Mouse (Mus musculus): Measurements from ENCODE around the gene Phlda2. TPM values are rescaled to one million over a fixed set of nuclear protein-coding genes. Genes with fewer than 3 reads are reported as not detected.

Gene Phlda2
- polyA plus RNA-seq, 1 experiment from 2014 or later, result 23.9 TPM

- Histone ChIP-seq H3K4me3 (replicated peaks; ENCODE audit: low read depth, low read length) (no peak overlapping the region), H3K4me1 (replicated peaks; ENCODE audit: insufficient read depth, low read length) (0 out of 2 replicates have a peak, but pooled peaks cover 7% of the 10 kb centered on the region), H3K9ac (ENCODE audit: low read depth, low read length) (no peak overlapping the region), H3K36me3 (ENCODE audit: insufficient read depth, low read length) (no peaks in the 10 kb centered on the region), H3K4me2 (ENCODE audit: low read length) (no peak overlapping the region), H3K9me3 (replicated peaks; ENCODE audit: low read length) (no peaks in the 10 kb centered on the region), H3K27me3 (ENCODE audit: insufficient read depth, low read length) (peaks cover 12% of the 10 kb centered on the region), H3K27ac (no peak overlapping the region)
- no peak for DNase-seq (ENCODE audit: low spot score)
- TF ChIP-seq CTCF (IDR thresholded peaks at IDR 0.05; ENCODE audit: low read depth), result no peak
- no peak for ATAC-seq (replicated peaks; ENCODE audit: low FRiP score, low read depth)
- 70% methylated on average over 7 of the region's 7 CpGs for WGBS
These were observed 3.3 kb upstream of the Phlda2 start for GRCm38 (mm10) chr7:143506271-143506670.

GRCm38 (mm10) chr7:143505823-143506222 is 2.9 kb upstream of the Phlda2 start:
- H3K27ac ChIP-seq, result no peak overlapping the region
- peak; percentile 75 for TF ChIP-seq CTCF (IDR thresholded peaks at IDR 0.05; ENCODE audit: low read depth)
- H3K4me3 ChIP-seq (replicated peaks; ENCODE audit: low read depth, low read length), result no peak overlapping the region
- no peaks in the 10 kb centered on the region for H3K9me3 ChIP-seq (replicated peaks; ENCODE audit: low read length)
- DNase-seq (ENCODE audit: low spot score) (peak; percentile 81), ATAC-seq (replicated peaks; ENCODE audit: low FRiP score, low read depth) (no peak)
- H3K36me3 ChIP-seq (ENCODE audit: insufficient read depth, low read length), result no peaks in the 10 kb centered on the region
- H3K27me3 ChIP-seq (ENCODE audit: insufficient read depth, low read length), result peaks cover 12% of the 10 kb centered on the region
- H3K9ac ChIP-seq (ENCODE audit: low read depth, low read length), result no peak overlapping the region
- H3K4me2 ChIP-seq (ENCODE audit: low read length), result no peak overlapping the region
- WGBS, result 35% methylated on average over 11 of the region's 11 CpGs
- H3K4me1 ChIP-seq (replicated peaks; ENCODE audit: insufficient read depth, low read length), result 0 out of 2 replicates have a peak, but pooled peaks cover 7% of the 10 kb centered on the region

GRCm38 (mm10) chr7:143505411-143505810 is 2.5 kb upstream of the Phlda2 start:
- Histone ChIP-seq H3K36me3 (ENCODE audit: insufficient read depth, low read length) (no peaks in the 10 kb centered on the region), H3K9me3 (replicated peaks; ENCODE audit: low read length) (no peaks in the 10 kb centered on the region), H3K4me3 (replicated peaks; ENCODE audit: low read depth, low read length) (no peak overlapping the region), H3K4me1 (replicated peaks; ENCODE audit: insufficient read depth, low read length) (0 out of 2 replicates have a peak, but pooled peaks cover 7% of the 10 kb centered on the region), H3K9ac (ENCODE audit: low read depth, low read length) (no peak overlapping the region), H3K27ac (no peak overlapping the region), H3K4me2 (ENCODE audit: low read length) (no peak overlapping the region), H3K27me3 (ENCODE audit: insufficient read depth, low read length) (peaks cover 12% of the 10 kb centered on the region)
- 92% methylated on average over 2 of the region's 2 CpGs for WGBS
- DNase-seq (ENCODE audit: low spot score), result no peak
- TF ChIP-seq CTCF (IDR thresholded peaks at IDR 0.05; ENCODE audit: low read depth), result no peak
- ATAC-seq (replicated peaks; ENCODE audit: low FRiP score, low read depth), result no peak

- H3K27me3 ChIP-seq (ENCODE audit: insufficient read depth, low read length), result peaks cover 12% of the 10 kb centered on the region
- no peak overlapping the region for H3K9ac ChIP-seq (ENCODE audit: low read depth, low read length)
- H3K4me3 ChIP-seq (replicated peaks; ENCODE audit: low read depth, low read length), result no peak overlapping the region
- no peak overlapping the region for H3K27ac ChIP-seq
- no peak overlapping the region for H3K4me2 ChIP-seq (ENCODE audit: low read length)
- no peak for ATAC-seq (replicated peaks; ENCODE audit: low FRiP score, low read depth)
- H3K9me3 ChIP-seq (replicated peaks; ENCODE audit: low read length), result no peaks in the 10 kb centered on the region
- no peak for TF ChIP-seq CTCF (IDR thresholded peaks at IDR 0.05; ENCODE audit: low read depth)
- DNase-seq (ENCODE audit: low spot score), result no peak
- H3K4me1 ChIP-seq (replicated peaks; ENCODE audit: insufficient read depth, low read length), result 0 out of 2 replicates have a peak, but pooled peaks cover 7% of the 10 kb centered on the region
- no peaks in the 10 kb centered on the region for H3K36me3 ChIP-seq (ENCODE audit: insufficient read depth, low read length)
- WGBS, result 72% methylated on average over 6 of the region's 6 CpGs
These were observed 976 bp upstream of the Phlda2 start for GRCm38 (mm10) chr7:143503926-143504325.

GRCm38 (mm10) chr7:143501643-143502417 is 1.1 kb downstream of the Phlda2 start:
- no peak for TF ChIP-seq CTCF (IDR thresholded peaks at IDR 0.05; ENCODE audit: low read depth)
- no peak overlapping the region for H3K27ac ChIP-seq
- ATAC-seq (replicated peaks; ENCODE audit: low FRiP score, low read depth) (no peak), DNase-seq (ENCODE audit: low spot score) (peak; percentile 60)
- peaks cover 12% of the 10 kb centered on the region for H3K27me3 ChIP-seq (ENCODE audit: insufficient read depth, low read length)
- 2% methylated on average over 54 of the region's 55 CpGs for WGBS
- H3K36me3 ChIP-seq (ENCODE audit: insufficient read depth, low read length), result no peaks in the 10 kb centered on the region
- peak overlapping the region; percentile 74 for H3K4me2 ChIP-seq (ENCODE audit: low read length)
- peak overlapping the region; percentile 41 for H3K9ac ChIP-seq (ENCODE audit: low read depth, low read length)
- 0 out of 2 replicates have a peak, but pooled peaks cover 7% of the 10 kb centered on the region for H3K4me1 ChIP-seq (replicated peaks; ENCODE audit: insufficient read depth, low read length)
- peak overlapping the region; percentile 42 for H3K4me3 ChIP-seq (replicated peaks; ENCODE audit: low read depth, low read length)
- no peaks in the 10 kb centered on the region for H3K9me3 ChIP-seq (replicated peaks; ENCODE audit: low read length)

- H3K4me1 ChIP-seq (replicated peaks; ENCODE audit: insufficient read depth, low read length), result 0 out of 2 replicates have a peak, but pooled peaks cover 7% of the 10 kb centered on the region
- no peak overlapping the region for H3K27ac ChIP-seq
- WGBS, result 39% methylated on average over 2 of the region's 2 CpGs
- no peak overlapping the region for H3K4me3 ChIP-seq (replicated peaks; ENCODE audit: low read depth, low read length)
- no peak overlapping the region for H3K4me2 ChIP-seq (ENCODE audit: low read length)
- H3K36me3 ChIP-seq (ENCODE audit: insufficient read depth, low read length), result no peaks in the 10 kb centered on the region
- TF ChIP-seq CTCF (IDR thresholded peaks at IDR 0.05; ENCODE audit: low read depth), result no peak
- H3K9me3 ChIP-seq (replicated peaks; ENCODE audit: low read length), result no peaks in the 10 kb centered on the region
- no peak for DNase-seq (ENCODE audit: low spot score)
- peak; percentile 57 for ATAC-seq (replicated peaks; ENCODE audit: low FRiP score, low read depth)
- peaks cover 12% of the 10 kb centered on the region for H3K27me3 ChIP-seq (ENCODE audit: insufficient read depth, low read length)
- no peak overlapping the region for H3K9ac ChIP-seq (ENCODE audit: low read depth, low read length)
These were observed 2.0 kb downstream of the Phlda2 start for GRCm38 (mm10) chr7:143500912-143501311.
